Mouse (Mus musculus): ENCODE measurements around the gene Gast.

GRCm38 (mm10) chr11:100382682-100383081 lies 48.5 kb downstream of the Gast start:
- no peak for TF ChIP-seq POLR2A (IDR thresholded peaks at IDR 0.05; ENCODE audit: low read depth, low read length)
- TF ChIP-seq SMC3 (IDR thresholded peaks at IDR 0.05; ENCODE audit: low read depth, low read length), result no peak
- no peak for TF ChIP-seq ELF1 (IDR thresholded peaks at IDR 0.05; ENCODE audit: low read depth, low read length)
- TF ChIP-seq MAX (IDR thresholded peaks at IDR 0.05; ENCODE audit: low read length), result no peak
- TF ChIP-seq NELFE (IDR thresholded peaks at IDR 0.05; ENCODE audit: low read depth, low read length), result no peak
- TF ChIP-seq CHD2 (IDR thresholded peaks at IDR 0.05; ENCODE audit: low read length), result no peak

All from CH12.LX (cell line).